Mouse (Mus musculus) megakaryocyte-erythroid progenitor cell, adult 5-6 weeks (primary cell): ENCODE measurements around the gene Rsph9. TPM values are rescaled to one million over a fixed set of nuclear protein-coding genes. Genes with fewer than 3 reads are reported as not detected.

Experiments used
- ATAC-seq: replicated peaks from 2 replicates; pipeline ENCODE4 v1.8.0; 2016; ENCODE audit warnings: mild to moderate bottlenecking, inconsistent platforms; ENCODE audit not compliant: severe bottlenecking, poor library complexity, low FRiP score, low TSS enrichment
- total RNA-seq, 2 experiments: library from RNA; stranded (forward) in 1 of 2; stranded (reverse) in 1 of 2; fragments of 200-1000, 215-1000 nt in 1 of 2; fragments of >200 nt in 1 of 2; fragmentation: Nextera tagmentation in 1 of 2; gene quantifications; 2 replicates each; pipeline ENCODE4 v1.2.3; 2014 to 2017

The Rsph9 gene
- total RNA-seq, 2 experiments from 2014 or later, result 4.3 TPM; not detected in 1

DNA sequence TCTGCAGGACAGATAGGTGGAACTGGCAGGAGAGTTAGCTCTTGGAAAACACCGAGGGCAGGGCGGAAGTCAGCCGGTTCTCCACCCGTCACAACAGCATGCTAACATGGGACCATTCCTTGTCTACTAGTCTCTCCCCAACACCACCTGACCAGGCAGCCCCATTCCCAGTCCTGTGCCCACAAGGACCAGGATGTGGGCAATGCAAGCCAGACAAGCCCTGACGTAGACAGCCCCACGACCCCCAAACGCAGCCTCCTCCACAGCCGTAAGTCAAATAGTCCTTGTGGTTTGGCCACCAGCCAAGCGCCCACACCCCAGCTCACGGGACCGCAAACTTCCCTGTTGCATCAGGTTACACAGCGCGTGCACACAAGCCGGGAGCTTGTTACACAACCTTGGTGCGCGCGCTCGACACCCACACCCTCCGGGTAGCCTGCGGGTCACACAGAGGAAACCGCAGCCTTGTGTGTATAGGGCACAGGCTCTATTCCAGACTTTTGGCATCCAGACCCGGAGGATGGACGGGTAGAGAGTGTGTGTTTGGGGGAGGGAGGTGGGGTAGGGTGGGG lies 70.2 kb downstream of the Rsph9 start:
- peak; percentile 61 for ATAC-seq

Other genes starting within 250 kb of the Rsph9 start
- 8.8 and 12.5 TPM in 2 replicates for gene Vegfa, start 111.8 kb downstream of the Rsph9 start, total RNA-seq (2014; fragmentation: Nextera tagmentation)
- gene Vegfa, start 111.8 kb downstream of the Rsph9 start, total RNA-seq (2017), result 15.2 and 17.2 TPM in 2 replicates
- gene Mrps18a, start 33.2 kb downstream of the Rsph9 start, total RNA-seq (2014; fragmentation: Nextera tagmentation), result 67.8 and 89.9 TPM in 2 replicates
- gene Mrps18a, start 33.2 kb downstream of the Rsph9 start, total RNA-seq (2017), result 39.1 and 50.0 TPM in 2 replicates
- gene Mad2l1bp, start 9.3 kb upstream of the Rsph9 start, total RNA-seq (2014; fragmentation: Nextera tagmentation), result 15.4 and 16.1 TPM in 2 replicates
- 8.0 and 9.7 TPM in 2 replicates for gene Mad2l1bp, start 9.3 kb upstream of the Rsph9 start, total RNA-seq (2017)
- 47.9 and 52.5 TPM in 2 replicates for gene Gtpbp2, start 16.8 kb upstream of the Rsph9 start, total RNA-seq (2014; fragmentation: Nextera tagmentation)
- 23.7 and 24.6 TPM in 2 replicates for gene Gtpbp2, start 16.8 kb upstream of the Rsph9 start, total RNA-seq (2017)
- 19.9 and 27.9 TPM in 2 replicates for gene Polh, start 58.4 kb upstream of the Rsph9 start, total RNA-seq (2014; fragmentation: Nextera tagmentation)
- 22.5 and 30.3 TPM in 2 replicates for gene Polh, start 58.4 kb upstream of the Rsph9 start, total RNA-seq (2017)
- gene Xpo5, start 58.6 kb upstream of the Rsph9 start, total RNA-seq (2014; fragmentation: Nextera tagmentation), result 58.7 and 74.9 TPM in 2 replicates
- gene Xpo5, start 58.6 kb upstream of the Rsph9 start, total RNA-seq (2017), result 74.0 and 81.7 TPM in 2 replicates
- 82.6 and 131 TPM in 2 replicates for gene Polr1c, start 103.8 kb upstream of the Rsph9 start, total RNA-seq (2014; fragmentation: Nextera tagmentation)
- 54.1 and 89.4 TPM in 2 replicates for gene Polr1c, start 103.8 kb upstream of the Rsph9 start, total RNA-seq (2017)
- 65.9 and 69.9 TPM in 2 replicates for gene Yipf3, start 103.9 kb upstream of the Rsph9 start, total RNA-seq (2014; fragmentation: Nextera tagmentation)
- gene Yipf3, start 103.9 kb upstream of the Rsph9 start, total RNA-seq (2017), result 32.9 and 38.5 TPM in 2 replicates
- 0.66 and 2.7 TPM in 2 replicates for gene Lrrc73, start 109.3 kb upstream of the Rsph9 start, total RNA-seq (2014; fragmentation: Nextera tagmentation)
- 0.38 TPM in 1 of 2 replicates, not detected in the other for gene Lrrc73, start 109.3 kb upstream of the Rsph9 start, total RNA-seq (2017)
- 20.1 and 24.5 TPM in 2 replicates for gene Tjap1, start 138.8 kb upstream of the Rsph9 start, total RNA-seq (2014; fragmentation: Nextera tagmentation)
- 15.8 and 18.5 TPM in 2 replicates for gene Tjap1, start 138.8 kb upstream of the Rsph9 start, total RNA-seq (2017)
- not detected in 2 replicates for gene Dlk2, start 153.2 kb upstream of the Rsph9 start, total RNA-seq (2014; fragmentation: Nextera tagmentation)
- not detected in 2 replicates for gene Dlk2, start 153.2 kb upstream of the Rsph9 start, total RNA-seq (2017)
- 5.8 and 7.0 TPM in 2 replicates for gene Abcc10, start 184.1 kb upstream of the Rsph9 start, total RNA-seq (2014; fragmentation: Nextera tagmentation)
- 1.6 and 8.7 TPM in 2 replicates for gene Abcc10, start 184.1 kb upstream of the Rsph9 start, total RNA-seq (2017)
- 14.3 and 22.2 TPM in 2 replicates for gene Zfp318, start 239.5 kb upstream of the Rsph9 start, total RNA-seq (2014; fragmentation: Nextera tagmentation)
- gene Zfp318, start 239.5 kb upstream of the Rsph9 start, total RNA-seq (2017), result 17.3 and 41.5 TPM in 2 replicates